Mouse (Mus musculus): ENCODE results near the gene Lrcol1. TPM values are rescaled to one million over a fixed set of nuclear protein-coding genes. Genes with fewer than 3 reads are reported as not detected.

Lrcol1 gene
- total and polyA plus RNA-seq, 3 experiments: not detected

GRCm38 (mm10) chr5:110300591-110300990 lies 43.9 kb upstream of the Lrcol1 start:
- no peak for DNase-seq (ENCODE audit: low read depth, low spot score)
- H3K27ac ChIP-seq (ENCODE audit: control insufficient read depth, low read depth, low read length): no peak overlapping the region
- no peak overlapping the region for H3K9ac ChIP-seq (ENCODE audit: control insufficient read depth, low read depth, low read length, poor library complexity, severe bottlenecking)
- H3K4me1 ChIP-seq (ENCODE audit: control insufficient read depth in 1 of 2, insufficient read depth in 2 of 2, low read length in 2 of 2): no peaks in the 10 kb centered on the region
- peaks cover 0 to 21% of the 10 kb centered on the region in 2 experiments; a peak in 2 of 4 replicates for H3K36me3 ChIP-seq (ENCODE audit: control insufficient read depth in 1 of 2, insufficient read depth in 2 of 2, low read length in 2 of 2)
- no peaks in the 10 kb centered on the region for H3K79me2 ChIP-seq (ENCODE audit: control insufficient read depth, insufficient read depth, low read length, poor library complexity)
- H3K4me3 ChIP-seq (ENCODE audit: control insufficient read depth in 1 of 2, insufficient read depth in 1 of 2, low read depth in 2 of 2, low read length in 2 of 2): no peak overlapping the region
- no peaks in the 10 kb centered on the region for H3K9me3 ChIP-seq (replicated peaks; ENCODE audit: insufficient read depth, low read length)
- H3K27me3 ChIP-seq (ENCODE audit: control insufficient read depth in 1 of 2, insufficient read depth in 2 of 2, low read length in 2 of 2): no peaks in the 10 kb centered on the region
- TF ChIP-seq E2F4 (IDR thresholded peaks at IDR 0.05; ENCODE audit: borderline replicate concordance, low read depth, low read length) (no peak), MAX (IDR thresholded peaks at IDR 0.05; ENCODE audit: low read length) (no peak), JUND (IDR thresholded peaks at IDR 0.05; ENCODE audit: low read depth, low read length) (no peak), GABPA (IDR thresholded peaks at IDR 0.05; ENCODE audit: low read depth, low read length) (no peak), ZKSCAN1 (IDR thresholded peaks at IDR 0.05; ENCODE audit: low read depth, low read length) (no peak), EP300 (IDR thresholded peaks at IDR 0.05; ENCODE audit: low read depth in 1 of 2, low read length in 2 of 2) (no peak), NRF1 (IDR thresholded peaks at IDR 0.05; ENCODE audit: insufficient read depth, low read depth, low read length, poor library complexity, severe bottlenecking) (no peak), CHD1 (IDR thresholded peaks at IDR 0.05; ENCODE audit: low read depth, low read length) (no peak), ELF1 (IDR thresholded peaks at IDR 0.05; ENCODE audit: low read depth, low read length) (no peak), SMC3 (IDR thresholded peaks at IDR 0.05; ENCODE audit: low read depth, low read length) (no peak), ZMIZ1 (IDR thresholded peaks at IDR 0.05; ENCODE audit: low read depth, low read length) (no peak)

GRCm38 (mm10) chr5:110308861-110309260 lies 35.7 kb upstream of the Lrcol1 start:
- H3K27me3 ChIP-seq (ENCODE audit: control insufficient read depth in 1 of 2, insufficient read depth in 2 of 2, low read length in 2 of 2): no peaks in the 10 kb centered on the region
- no peak for TF ChIP-seq USF2 (IDR thresholded peaks at IDR 0.05; ENCODE audit: borderline replicate concordance in 1 of 2, insufficient read depth in 1 of 2, low read depth in 1 of 2, low read length in 2 of 2)
- DNase-seq (ENCODE audit: low read depth, low spot score): no peak
- no peaks in the 10 kb centered on the region for H3K9me3 ChIP-seq (replicated peaks; ENCODE audit: insufficient read depth, low read length)
- peaks cover 0 to 14% of the 10 kb centered on the region in 2 experiments; a peak in 2 of 4 replicates for H3K36me3 ChIP-seq (ENCODE audit: control insufficient read depth in 1 of 2, insufficient read depth in 2 of 2, low read length in 2 of 2)
- H3K27ac ChIP-seq (ENCODE audit: control insufficient read depth, low read depth, low read length): no peak overlapping the region
- H3K4me3 ChIP-seq (ENCODE audit: control insufficient read depth in 1 of 2, insufficient read depth in 1 of 2, low read depth in 2 of 2, low read length in 2 of 2): no peak overlapping the region
- H3K9ac ChIP-seq (ENCODE audit: control insufficient read depth, low read depth, low read length, poor library complexity, severe bottlenecking): no peak overlapping the region
- no peaks in the 10 kb centered on the region for H3K4me1 ChIP-seq (ENCODE audit: control insufficient read depth in 1 of 2, insufficient read depth in 2 of 2, low read length in 2 of 2)
- H3K79me2 ChIP-seq (ENCODE audit: control insufficient read depth, insufficient read depth, low read length, poor library complexity): no peaks in the 10 kb centered on the region

GRCm38 (mm10) chr5:110313127-110313526 lies 31.4 kb upstream of the Lrcol1 start:
- peaks cover 0 to 18% of the 10 kb centered on the region in 2 experiments; a peak in 2 of 4 replicates for H3K36me3 ChIP-seq (ENCODE audit: control insufficient read depth in 1 of 2, insufficient read depth in 2 of 2, low read length in 2 of 2)
- H3K9me3 ChIP-seq (replicated peaks; ENCODE audit: insufficient read depth, low read length): no peaks in the 10 kb centered on the region

More at GRCm38 (mm10) chr5:110313127-110313526, 31.4 kb upstream of the Lrcol1 start:
- DNase-seq (ENCODE audit: low read depth, low spot score): no peak
- H3K27me3 ChIP-seq (ENCODE audit: control insufficient read depth in 1 of 2, insufficient read depth in 2 of 2, low read length in 2 of 2): no peaks in the 10 kb centered on the region
- H3K9ac ChIP-seq (ENCODE audit: control insufficient read depth, low read depth, low read length, poor library complexity, severe bottlenecking): no peak overlapping the region
- TF ChIP-seq ZKSCAN1 (IDR thresholded peaks at IDR 0.05; ENCODE audit: low read depth, low read length) (no peak), HCFC1 (IDR thresholded peaks at IDR 0.05; ENCODE audit: low read depth, low read length) (no peak), MEF2A (IDR thresholded peaks at IDR 0.05; ENCODE audit: extremely low read depth, insufficient replicate concordance, low read depth, low read length, poor library complexity, severe bottlenecking) (no peak), MYC (IDR thresholded peaks at IDR 0.05; ENCODE audit: low read depth, low read length) (no peak), TCF12 (IDR thresholded peaks at IDR 0.05; ENCODE audit: low read depth, low read length) (no peak), BHLHE40 (IDR thresholded peaks at IDR 0.05; ENCODE audit: borderline replicate concordance, low read depth, low read length) (no peak), MXI1 (IDR thresholded peaks at IDR 0.05; ENCODE audit: low read depth, low read length) (no peak), RAD21 (IDR thresholded peaks at IDR 0.05; ENCODE audit: low read depth, low read length) (no peak), USF1 (IDR thresholded peaks at IDR 0.05; ENCODE audit: low read depth, low read length) (no peak), SMC3 (IDR thresholded peaks at IDR 0.05; ENCODE audit: low read depth, low read length) (no peak), POLR2A (IDR thresholded peaks at IDR 0.05; ENCODE audit: control insufficient read depth in 1 of 2, insufficient read depth in 1 of 2, low read depth in 1 of 2, low read length in 2 of 2, poor library complexity in 1 of 2) (no peak), POLR2AphosphoS5 (IDR thresholded peaks at IDR 0.05; ENCODE audit: borderline replicate concordance, low read depth, low read length) (no peak), NELFE (IDR thresholded peaks at IDR 0.05; ENCODE audit: low read depth, low read length) (no peak), EP300 (IDR thresholded peaks at IDR 0.05; ENCODE audit: low read depth in 1 of 2, low read length in 2 of 2) (no peak), MAZ (IDR thresholded peaks at IDR 0.05; ENCODE audit: low read depth, low read length) (no peak), ZNF384 (IDR thresholded peaks at IDR 0.05; ENCODE audit: low read depth, low read length) (no peak), NRF1 (IDR thresholded peaks at IDR 0.05; ENCODE audit: insufficient read depth, low read depth, low read length, poor library complexity, severe bottlenecking) (no peak), JUND (IDR thresholded peaks at IDR 0.05; ENCODE audit: low read depth, low read length) (no peak)
- H3K4me3 ChIP-seq (ENCODE audit: control insufficient read depth in 1 of 2, insufficient read depth in 1 of 2, low read depth in 2 of 2, low read length in 2 of 2): no peak overlapping the region
- H3K4me1 ChIP-seq (ENCODE audit: control insufficient read depth in 1 of 2, insufficient read depth in 2 of 2, low read length in 2 of 2): no peaks in the 10 kb centered on the region
- no peaks in the 10 kb centered on the region for H3K79me2 ChIP-seq (ENCODE audit: control insufficient read depth, insufficient read depth, low read length, poor library complexity)
- H3K27ac ChIP-seq (ENCODE audit: control insufficient read depth, low read depth, low read length): no peak overlapping the region
